ENCODE assay signal across 8 mouse cellular contexts in the genomic region with DNA sequence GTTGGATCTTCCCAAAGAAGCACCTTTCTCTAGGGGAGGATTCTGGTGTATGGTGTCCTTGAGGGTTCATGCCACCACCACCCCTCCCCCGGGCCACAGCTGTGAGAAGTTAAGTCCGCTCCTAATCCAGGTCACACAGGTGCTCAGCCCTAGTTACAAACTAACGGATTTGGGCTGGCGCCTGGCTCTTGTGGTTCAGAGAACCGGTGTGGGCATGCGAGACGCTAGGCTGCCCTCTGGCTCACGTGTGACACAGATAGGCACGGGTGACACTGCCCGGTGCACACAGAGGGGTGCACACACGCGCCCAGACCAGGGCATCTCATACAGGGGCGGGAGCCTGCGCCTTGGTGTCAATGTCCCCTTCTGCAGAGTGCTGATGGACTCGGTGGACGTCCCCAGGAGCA. TPM values are rescaled to one million over a fixed set of nuclear protein-coding genes. Genes with fewer than 3 reads are reported as not detected.
DNase-seq lines count a peak whose midpoint lies in the region; ATAC-seq and TF ChIP-seq lines count a peak whose summit lies in the region.

No protein-coding gene starts in this region.

- peak; percentile 55 for ATAC-seq in common myeloid progenitor, adult 5-6 weeks (replicated peaks; ENCODE audit: low read depth, poor library complexity, severe bottlenecking)
- ATAC-seq in heart, postnatal 0 days (ENCODE audit: insufficient read depth, low read depth) = peak; percentile 42
- peak; percentile 22 for ATAC-seq in lung, postnatal 0 days

- TF ChIP-seq POLR2A in liver, adult 2 months (IDR thresholded peaks at IDR 0.05; ENCODE audit: extremely low read depth, insufficient read depth, low read length) = no peak

- peak; percentile 77 for DNase-seq in liver, adult 2 months (ENCODE audit: extremely low read depth, low read depth, low spot score)
- no peak for DNase-seq in liver
- no peak for DNase-seq in heart, postnatal 0 days (ENCODE audit: low spot score)
- peak; percentile 51 to 71 for DNase-seq in kidney, postnatal 36 days
- DNase-seq in lung, postnatal 0 days (ENCODE audit: low spot score) = no peak
- peak; percentile 46 for DNase-seq in right cerebral cortex, postnatal 25 days
- no peak for DNase-seq in urinary bladder, postnatal 4 days (ENCODE audit: low spot score in 2 of 2)

- H3K9ac ChIP-seq in liver, adult 2 months (ENCODE audit: low read depth, low read length) = peak overlapping the region; percentile 75
- peak overlapping the region; percentile 59 for H3K9ac ChIP-seq in heart, postnatal 0 days (replicated peaks; ENCODE audit: low read depth, low read length)
- peak overlapping the region; percentile 32; the same call in 1 of the 2 replicates for H3K9ac ChIP-seq in lung, postnatal 0 days (replicated peaks; ENCODE audit: low read depth)

- peak overlapping the region; percentile 72 for H3K27ac ChIP-seq in liver, adult 2 months (replicated peaks; ENCODE audit: insufficient read depth, low read depth, low read length)
- H3K27ac ChIP-seq in heart, postnatal 0 days (ENCODE audit: low read depth) = peak overlapping the region; percentile 66; the same call in 1 of the 2 replicates
- H3K27ac ChIP-seq in lung, postnatal 0 days (ENCODE audit: low read length) = peak overlapping the region; percentile 26; the same call in 1 of the 2 replicates

- TF ChIP-seq EP300 in heart, postnatal 0 days (IDR thresholded peaks at IDR 0.05; ENCODE audit: low read depth) = no peak
- no peak for TF ChIP-seq EP300 in lung, postnatal 0 days (IDR thresholded peaks at IDR 0.05)

- H3K4me2 ChIP-seq in heart, postnatal 0 days (ENCODE audit: low read depth, low read length) = peak overlapping the region; percentile 93
- peak overlapping the region; percentile 96 for H3K4me2 ChIP-seq in lung, postnatal 0 days (replicated peaks; ENCODE audit: low read depth, low read length)

- no peaks in the 10 kb centered on the region for H3K9me3 ChIP-seq in heart, postnatal 0 days (replicated peaks; ENCODE audit: control insufficient read depth, low read length)
- H3K9me3 ChIP-seq in lung, postnatal 0 days (ENCODE audit: low read length) = no peaks in the 10 kb centered on the region

- TF ChIP-seq CTCF in liver, adult 2 months (IDR thresholded peaks at IDR 0.05; ENCODE audit: low read depth, low read length) = no peak
- no peak for TF ChIP-seq CTCF in heart, postnatal 0 days (IDR thresholded peaks at IDR 0.05; ENCODE audit: low read depth)
- TF ChIP-seq CTCF in lung, postnatal 0 days (IDR thresholded peaks at IDR 0.05) = no peak

- no peaks in the 10 kb centered on the region; the same call in 1 of the 2 replicates for H3K4me1 ChIP-seq in liver, adult 2 months (ENCODE audit: control insufficient read depth, insufficient read depth, low read length)
- H3K4me1 ChIP-seq in heart, postnatal 0 days (ENCODE audit: control insufficient read depth, insufficient read depth) = 0 out of 2 replicates have a peak, but pooled peaks cover 5% of the 10 kb centered on the region
- H3K4me1 ChIP-seq in lung, postnatal 0 days (ENCODE audit: insufficient read depth, low read depth, low read length) = peaks cover 6% of the 10 kb centered on the region; the same call in 1 of the 2 replicates

- H3K27me3 ChIP-seq in liver, adult 2 months (ENCODE audit: control insufficient read depth, insufficient read depth, low read length) = no peaks in the 10 kb centered on the region
- H3K27me3 ChIP-seq in heart, postnatal 0 days (ENCODE audit: control insufficient read depth, insufficient read depth, low read length) = no peaks in the 10 kb centered on the region
- H3K27me3 ChIP-seq in lung, postnatal 0 days (replicated peaks; ENCODE audit: insufficient read depth, low read length) = no peaks in the 10 kb centered on the region

- peak overlapping the region; percentile 67 for H3K4me3 ChIP-seq in liver, adult 2 months (ENCODE audit: insufficient read depth, low read depth, low read length)
- peak overlapping the region; percentile 57 for H3K4me3 ChIP-seq in heart, postnatal 0 days (ENCODE audit: low read depth, low read length)
- H3K4me3 ChIP-seq in lung, postnatal 0 days (ENCODE audit: low read depth, low read length) = peak overlapping the region; percentile 53

- no peaks in the 10 kb centered on the region for H3K79me2 ChIP-seq in liver, adult 2 months (ENCODE audit: control insufficient read depth, insufficient read depth, low read length)

- H3K36me3 ChIP-seq in liver, adult 2 months (ENCODE audit: control insufficient read depth, insufficient read depth, low read length) = no peaks in the 10 kb centered on the region
- no peaks in the 10 kb centered on the region for H3K36me3 ChIP-seq in heart, postnatal 0 days (replicated peaks; ENCODE audit: control insufficient read depth, insufficient read depth, low read length)
- no peaks in the 10 kb centered on the region for H3K36me3 ChIP-seq in lung, postnatal 0 days (ENCODE audit: insufficient read depth, low read length)

- under 1% methylated on average over 16 of the region's 16 CpGs for WGBS in liver, adult 2 months
- 2% methylated on average over 16 of the region's 16 CpGs for WGBS in heart, postnatal 0 days
- WGBS in lung, postnatal 0 days = under 1% methylated on average over 16 of the region's 16 CpGs

RNA-seq across cellular contexts. Expression of gene Nim1k, which starts 0.5 kb away (rescaled TPM):
- total RNA-seq in liver, adult 2 months (2014; rRNA removed) = 1.1 and 1.3 TPM in 2 replicates
- 0.81 and 0.90 TPM in 2 replicates for polyA plus RNA-seq in liver, adult 2 months (2012; rRNA removed)
- 1.6 and 2.8 TPM in 2 replicates for total RNA-seq in common myeloid progenitor, adult 5-6 weeks (2017)
- total RNA-seq in heart, postnatal 0 days (2014; rRNA removed; ENCODE audit: low replicate concordance) = 0.70 and 1.5 TPM in 2 replicates
- 0.56 and 0.67 TPM in 2 replicates for polyA plus RNA-seq in heart, postnatal 0 days (2015; fragmentation: Nextera tagmentation; extraction: Ambion mirVana)
- polyA plus RNA-seq in lung, postnatal 0 days (2015; fragmentation: Nextera tagmentation; extraction: Ambion mirVana) = 0.63 and 0.76 TPM in 2 replicates

RNA-seq across cellular contexts. Expression of gene Zfp131, which starts 35.5 kb away (rescaled TPM):
- total RNA-seq in liver, adult 2 months (2014; rRNA removed) = 7.9 and 8.5 TPM in 2 replicates
- polyA plus RNA-seq in liver, adult 2 months (2012; rRNA removed) = 1.8 and 3.1 TPM in 2 replicates
- total RNA-seq in common myeloid progenitor, adult 5-6 weeks (2017) = 51.6 and 74.2 TPM in 2 replicates
- total RNA-seq in heart, postnatal 0 days (2014; rRNA removed; ENCODE audit: low replicate concordance) = 21.2 and 24.2 TPM in 2 replicates
- polyA plus RNA-seq in heart, postnatal 0 days (2015; fragmentation: Nextera tagmentation; extraction: Ambion mirVana) = 13.6 and 15.5 TPM in 2 replicates
- 25.0 and 25.2 TPM in 2 replicates for polyA plus RNA-seq in lung, postnatal 0 days (2015; fragmentation: Nextera tagmentation; extraction: Ambion mirVana)

Comparison
In these comparisons a context has a peak if more than half of its experiments do, and no peak if none do; other contexts are left out.
1. DNase-seq: peak in liver, adult 2 months (single experiment), kidney, postnatal 36 days (2 of 2) and right cerebral cortex, postnatal 25 days (single experiment); none in liver (single experiment), heart, postnatal 0 days (single experiment), lung, postnatal 0 days (single experiment) and urinary bladder, postnatal 4 days (0 of 2).
2. Peak in every context shown above with its lines, with median percentiles within 50 percentile points of each other: H3K27ac ChIP-seq, H3K4me3 ChIP-seq, H3K9ac ChIP-seq and ATAC-seq.